Mouse (Mus musculus) heart, embryonic 11.5 days (tissue): ENCODE data around the gene Il12rb1. TPM values are rescaled to one million over a fixed set of nuclear protein-coding genes. Genes with fewer than 3 reads are reported as not detected.
A peak's percentile ranks its signal among the peaks of the same experiment; 100 is the strongest.

Source experiments
- ATAC-seq: fragments of 200-750 bp; cut with Nextera tagmentation; replicated peaks from 2 replicates; pipeline ENCODE4 v1.8.0; 2017; ENCODE audit warnings: moderate library complexity; ENCODE audit not compliant: insufficient number of reproducible peaks, low FRiP score, low TSS enrichment
- H3K27ac ChIP-seq: fragments of 300-500 bp; sonication (generic); 2 replicates; pipeline ENCODE4 v1.5.1; 2014; ENCODE audit warnings: mild to moderate bottlenecking, low read depth, low read length
- H3K27me3 ChIP-seq: fragments of 300-500 bp; sonication (generic); 2 replicates; pipeline ENCODE4 v1.6.1; 2014; ENCODE audit warnings: mild to moderate bottlenecking, low read length, mixed read lengths; ENCODE audit not compliant: control insufficient read depth, insufficient read depth
- H3K36me3 ChIP-seq: fragments of 300-500 bp; sonication (generic); 2 replicates; pipeline ENCODE4 v1.6.1; 2014; ENCODE audit warnings: mild to moderate bottlenecking, low read length, moderate library complexity, mixed read lengths; ENCODE audit not compliant: control insufficient read depth, insufficient read depth
- H3K4me1 ChIP-seq: fragments of 300-500 bp; sonication (generic); 2 replicates; pipeline ENCODE4 v1.6.1; 2014; ENCODE audit warnings: low read length; ENCODE audit not compliant: control insufficient read depth, insufficient read depth
- H3K4me2 ChIP-seq: fragments of 300-500 bp; sonication (generic); 2 replicates; pipeline ENCODE4 v1.6.1; 2014; ENCODE audit warnings: mild to moderate bottlenecking, moderate library complexity
- H3K4me3 ChIP-seq: fragments of 300-500 bp; sonication (generic); 2 replicates; pipeline ENCODE4 v1.5.1; 2014; ENCODE audit warnings: low read depth, low read length
- H3K9ac ChIP-seq: fragments of 300-500 bp; sonication (generic); 2 replicates; pipeline ENCODE4 v1.6.1; 2014; ENCODE audit warnings: mild to moderate bottlenecking, low read depth, low read length, moderate library complexity
- H3K9me3 ChIP-seq: fragments of 300-500 bp; sonication (generic); replicated peaks from 2 replicates; pipeline ENCODE4 v1.6.1; 2016; ENCODE audit warnings: low read length; ENCODE audit not compliant: control insufficient read depth
- WGBS: fragments of 180-500 bp; shearing (Covaris S2); extraction: QIAGEN DNeasy Blood & Tissue Kit; methylation state at CpG from one replicate; pipeline ENCODE4 v1.1.7; 2014; ENCODE audit not compliant: insufficient replicate concordance; 5-methylcytosine and 5-hydroxymethylcytosine counted together
- polyA plus RNA-seq: library from polyadenylated mRNA; unstranded; fragments of >200 nt; fragmentation: Nextera tagmentation; extraction: Ambion mirVana; gene quantifications from 2 replicates; pipeline ENCODE4 v1.2.1, GENCODE M21; 2014

The Il12rb1 gene
- polyA plus RNA-seq, 1 experiment from 2014 or later: not detected

DNA sequence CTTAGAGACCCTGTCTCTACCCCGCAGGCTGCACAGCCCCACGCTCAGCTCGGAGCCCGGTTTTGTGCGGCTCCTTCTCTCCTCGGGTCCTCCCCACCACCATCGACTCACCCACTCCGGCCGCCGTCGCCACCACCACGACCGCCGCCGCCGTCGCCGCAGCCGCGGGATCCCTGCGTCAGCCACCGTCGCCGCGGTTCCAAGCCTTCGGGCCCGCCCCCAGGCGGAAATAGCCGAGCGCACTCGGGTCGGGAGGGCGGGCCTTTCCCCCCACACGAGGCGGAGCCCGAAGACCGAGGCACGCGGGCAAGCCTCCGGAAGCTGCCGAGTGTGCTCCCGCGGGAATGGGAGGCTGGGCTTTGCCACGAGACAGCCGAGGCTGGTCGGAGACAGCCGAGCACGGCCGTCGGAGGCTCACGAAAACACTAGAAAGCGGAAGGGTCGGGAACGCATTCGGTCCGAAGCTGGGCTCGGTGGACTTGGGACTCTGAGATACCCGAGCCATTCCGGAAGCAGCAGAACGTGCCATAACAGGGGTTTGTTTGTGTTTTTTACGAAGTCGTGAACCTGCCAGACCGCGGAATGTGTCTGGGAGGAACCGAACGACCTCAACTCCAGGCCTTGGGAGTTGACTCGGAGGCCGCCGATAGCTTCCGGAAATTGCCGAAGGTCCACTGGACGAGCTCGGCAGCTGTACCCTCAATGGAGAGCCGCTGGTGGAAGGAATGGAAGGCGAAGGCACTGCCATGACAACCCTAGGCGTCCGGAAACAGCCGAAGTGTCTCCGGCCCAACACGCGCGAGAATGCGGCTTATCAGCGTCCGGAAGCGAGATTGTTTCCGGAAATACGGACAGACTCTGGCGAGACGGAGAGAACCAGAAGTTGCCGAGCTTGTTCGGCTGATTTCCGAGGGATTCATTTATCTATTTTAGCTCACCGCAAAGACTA is 31.5 kb upstream of the Il12rb1 start, which contains the start of gene Pik3r2:
Pik3r2 (minus strand) TSS at position 218 of the 949 bp plus-strand sequence.
- Histone ChIP-seq H3K36me3 (peaks cover 14% of the 10 kb centered on the region), H3K27me3 (no peaks in the 10 kb centered on the region), H3K9me3 (no peaks in the 10 kb centered on the region), H3K9ac (peak within 1 kb of the TSS; percentile 97), H3K27ac (peak within 1 kb of the TSS; percentile 98), H3K4me1 (peaks cover 24% of the 10 kb centered on the region), H3K4me3 (peak within 1 kb of the TSS; percentile 73), H3K4me2 (peak within 1 kb of the TSS; percentile 94)
- WGBS: under 1% methylated on average over 94 of the region's 94 CpGs
- peak; percentile 82 for ATAC-seq

DNA sequence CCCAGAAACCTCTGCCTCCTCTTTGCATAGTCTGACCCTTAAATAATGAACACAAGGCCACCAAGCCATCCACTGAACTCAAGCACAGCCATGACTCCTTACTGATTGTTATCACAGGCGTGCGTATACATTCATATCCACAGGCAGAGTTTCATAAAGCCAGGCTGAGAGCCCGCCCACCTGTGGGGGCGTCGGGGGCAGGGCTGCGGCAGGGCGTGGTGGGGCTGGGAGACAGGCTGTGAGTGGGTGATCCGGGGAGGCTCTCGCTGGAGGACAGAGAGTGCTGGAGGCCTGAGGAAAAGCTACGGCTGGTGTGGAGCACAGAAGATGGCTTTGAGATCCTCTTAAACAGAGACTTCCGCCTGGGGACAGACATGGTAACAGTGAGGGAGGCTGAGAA is 28.2 kb upstream of the Il12rb1 start:
- H3K36me3 ChIP-seq: peaks cover 25% of the 10 kb centered on the region
- 72% methylated on average over 11 of the region's 11 CpGs for WGBS
- no peaks in the 10 kb centered on the region for H3K9me3 ChIP-seq
- no peak overlapping the region for H3K4me2 ChIP-seq
- H3K27me3 ChIP-seq: no peaks in the 10 kb centered on the region
- H3K4me3 ChIP-seq: no peak overlapping the region
- 0 out of 2 replicates have a peak overlapping the region, but pooled peaks have one; percentile 34 for H3K9ac ChIP-seq
- peaks cover 17% of the 10 kb centered on the region for H3K4me1 ChIP-seq
- no peak for ATAC-seq
- no peak overlapping the region for H3K27ac ChIP-seq

DNA sequence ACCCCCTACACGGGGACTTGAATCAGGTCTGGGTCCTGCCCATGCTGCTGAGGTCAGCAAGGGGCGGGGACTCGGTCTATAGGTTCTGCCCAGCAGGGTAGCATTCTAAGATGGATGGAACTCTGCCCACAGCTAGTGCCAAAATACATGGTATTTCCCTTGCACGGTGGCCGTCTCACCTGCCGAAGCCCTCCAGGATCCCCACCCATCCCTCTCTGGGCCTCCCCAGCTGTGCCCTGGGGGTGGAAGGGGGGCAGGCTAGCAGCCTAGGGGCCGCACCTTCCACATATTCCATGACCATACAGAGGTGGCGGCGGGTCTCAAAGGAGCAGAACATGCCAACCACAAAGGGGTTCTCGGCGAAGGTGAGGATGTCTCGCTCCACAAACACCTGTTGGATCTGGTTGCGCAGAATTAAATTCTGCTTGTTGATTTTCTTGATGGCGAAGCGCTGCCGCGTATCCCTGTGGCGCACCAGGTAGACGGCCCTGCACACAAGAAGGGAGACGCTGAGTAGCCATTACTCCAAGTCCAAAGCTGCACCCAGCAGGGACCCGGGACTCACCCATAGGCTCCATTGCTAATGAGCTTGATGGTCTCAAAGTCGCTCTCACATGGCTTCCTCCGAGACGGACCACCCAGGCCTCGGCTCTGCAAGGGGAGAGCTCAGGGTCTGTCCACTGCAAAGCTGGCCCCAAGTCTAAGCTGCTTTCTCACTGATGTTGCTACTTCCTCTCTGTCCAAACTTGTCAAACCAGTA is 21.8 kb upstream of the Il12rb1 start:
- 84% methylated on average over 25 of the region's 25 CpGs for WGBS
- Histone ChIP-seq H3K36me3 (peaks cover 23% of the 10 kb centered on the region), H3K9me3 (no peaks in the 10 kb centered on the region)

DNA sequence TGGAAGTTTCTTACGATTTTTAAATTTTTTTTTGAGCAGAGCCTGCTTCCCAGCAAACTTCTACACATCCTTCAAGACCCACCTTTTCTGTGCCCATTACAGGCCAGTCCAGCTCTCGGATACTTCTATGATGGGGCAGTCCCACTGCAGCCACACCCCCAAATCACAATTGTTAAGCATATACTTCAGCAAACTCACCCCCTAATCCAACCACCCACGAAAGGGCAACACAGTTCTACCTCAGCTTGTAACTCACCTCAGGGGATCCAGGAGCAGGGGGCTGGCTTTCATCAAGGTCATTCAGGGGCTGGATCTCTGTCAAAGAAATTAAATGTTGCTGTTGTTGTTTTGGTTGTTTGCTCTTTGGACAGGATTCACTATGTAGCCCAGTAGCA is 21.2 kb upstream of the Il12rb1 start:
- Histone ChIP-seq H3K9me3 (no peaks in the 10 kb centered on the region), H3K4me3 (no peak overlapping the region), H3K36me3 (peaks cover 22% of the 10 kb centered on the region), H3K9ac (no peak overlapping the region), H3K27me3 (no peaks in the 10 kb centered on the region), H3K4me2 (peak overlapping the region; percentile 49), H3K27ac (no peak overlapping the region), H3K4me1 (peaks cover 22% of the 10 kb centered on the region)
- ATAC-seq: no peak
- WGBS: 89% methylated on average over 3 of the region's 3 CpGs

More for the DNA sequence above, 21.8 kb upstream of the Il12rb1 start:
- Histone ChIP-seq H3K27me3 (no peaks in the 10 kb centered on the region), H3K4me3 (no peak overlapping the region), H3K9ac (no peak overlapping the region), H3K27ac (no peak overlapping the region), H3K4me2 (no peak overlapping the region), H3K4me1 (peaks cover 16% of the 10 kb centered on the region)
- ATAC-seq: no peak

DNA sequence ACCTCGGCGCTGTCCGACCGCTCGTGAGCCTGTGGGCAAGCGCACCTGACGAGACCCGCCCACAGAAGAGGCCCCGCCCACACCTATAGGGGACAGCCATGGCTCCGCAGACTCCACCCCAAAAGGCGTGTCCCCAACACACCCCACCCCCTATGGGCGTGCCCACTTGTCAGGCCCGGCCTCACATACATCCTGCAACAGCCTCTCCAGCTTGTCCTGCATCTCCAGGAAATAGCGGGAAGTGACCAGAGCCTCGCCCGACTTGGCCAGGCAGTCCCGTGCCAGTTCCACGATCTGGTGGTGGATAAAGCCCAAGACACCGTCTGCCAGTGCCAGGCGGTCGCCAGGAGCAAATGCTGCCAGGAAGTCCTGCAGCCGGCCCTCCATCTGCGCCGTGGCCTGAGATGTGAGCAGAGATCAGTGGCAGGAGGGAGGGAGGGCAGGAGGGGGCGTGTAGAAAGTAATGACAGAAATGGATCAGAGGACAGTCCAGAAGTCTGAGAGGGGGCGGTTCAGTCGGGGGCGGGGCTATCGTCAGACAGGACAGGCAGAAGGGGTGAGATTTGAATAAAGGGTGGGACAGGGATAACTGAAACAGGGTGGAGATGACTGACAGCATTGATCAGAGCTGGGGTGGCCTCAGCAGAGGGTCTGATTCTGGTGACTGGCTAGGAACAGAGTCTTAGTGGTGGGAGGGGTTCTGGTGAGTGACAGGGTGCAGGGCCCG is 20.1 kb upstream of the Il12rb1 start:
- peak; percentile 67 for ATAC-seq

DNA sequence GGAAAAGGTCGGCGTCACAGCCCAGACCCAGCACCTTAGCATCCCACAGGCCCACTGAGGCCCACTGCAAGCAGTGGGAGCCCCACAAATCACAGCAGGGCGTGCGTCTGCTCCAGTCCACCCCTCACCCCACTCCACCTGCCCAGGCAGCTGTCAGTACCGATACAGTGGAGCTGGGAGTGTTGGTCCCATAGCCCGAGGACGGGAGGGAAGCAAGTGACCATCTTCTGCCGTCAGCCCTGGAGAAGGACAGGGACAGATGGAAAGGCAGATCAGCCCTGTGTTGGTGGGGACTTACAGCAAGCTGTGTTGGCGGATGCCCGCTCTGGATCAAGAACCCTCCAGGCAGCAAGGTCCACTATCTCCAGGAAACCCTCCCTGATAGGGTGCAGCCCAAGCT is 19.2 kb upstream of the Il12rb1 start:
- Histone ChIP-seq H3K4me1 (peaks cover 27% of the 10 kb centered on the region), H3K36me3 (peaks cover 10% of the 10 kb centered on the region; the same call in 1 of the 2 replicates), H3K4me2 (peak overlapping the region; percentile 49; the same call in 1 of the 2 replicates), H3K4me3 (no peak overlapping the region), H3K9ac (peak overlapping the region; percentile 22; the same call in 1 of the 2 replicates), H3K27me3 (peaks cover 8% of the 10 kb centered on the region), H3K27ac (no peak overlapping the region), H3K9me3 (no peaks in the 10 kb centered on the region)
- no peak for ATAC-seq
- WGBS: 69% methylated on average over 10 of the region's 10 CpGs

More for the DNA sequence above, 20.1 kb upstream of the Il12rb1 start:
- Histone ChIP-seq H3K4me2 (peak overlapping the region; percentile 49), H3K27me3 (no peaks in the 10 kb centered on the region), H3K4me1 (peaks cover 27% of the 10 kb centered on the region), H3K36me3 (peaks cover 18% of the 10 kb centered on the region), H3K4me3 (peak overlapping the region; percentile 13), H3K27ac (no peak overlapping the region), H3K9ac (no peak overlapping the region), H3K9me3 (no peaks in the 10 kb centered on the region)
- WGBS: 9% methylated on average over 26 of the region's 30 CpGs

DNA sequence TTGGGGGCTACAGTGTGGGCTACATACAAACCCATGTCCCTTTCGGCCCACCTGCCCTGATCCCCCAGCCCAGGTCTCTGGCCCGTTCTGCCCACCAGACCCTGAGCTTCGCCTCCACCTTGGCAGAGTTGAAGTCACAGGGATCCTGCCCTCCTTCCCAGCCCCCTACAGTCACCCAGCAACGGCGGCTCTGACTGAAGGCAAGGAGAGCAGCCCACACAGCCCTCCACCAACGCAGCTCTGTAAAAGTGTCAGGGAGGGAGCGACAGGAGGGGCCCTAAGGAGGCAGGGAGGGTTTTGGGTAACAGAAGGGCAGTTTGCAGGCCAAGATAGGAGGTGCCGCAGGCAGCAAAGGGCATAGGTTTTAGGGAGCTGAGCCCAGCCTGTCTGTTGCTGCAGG is 17.4 kb upstream of the Il12rb1 start:
- no peak for ATAC-seq
- H3K4me3 ChIP-seq: 0 out of 2 replicates have a peak overlapping the region, but pooled peaks have one; percentile 61
- no peaks in the 10 kb centered on the region for H3K9me3 ChIP-seq
- WGBS: 65% methylated on average over 8 of the region's 8 CpGs
- peaks cover 5% of the 10 kb centered on the region; the same call in 1 of the 2 replicates for H3K36me3 ChIP-seq
- H3K9ac ChIP-seq: peak overlapping the region; percentile 86
- peaks cover 20% of the 10 kb centered on the region for H3K27me3 ChIP-seq
- H3K4me2 ChIP-seq: peak overlapping the region; percentile 80
- no peak overlapping the region for H3K27ac ChIP-seq
- peaks cover 27% of the 10 kb centered on the region for H3K4me1 ChIP-seq

DNA sequence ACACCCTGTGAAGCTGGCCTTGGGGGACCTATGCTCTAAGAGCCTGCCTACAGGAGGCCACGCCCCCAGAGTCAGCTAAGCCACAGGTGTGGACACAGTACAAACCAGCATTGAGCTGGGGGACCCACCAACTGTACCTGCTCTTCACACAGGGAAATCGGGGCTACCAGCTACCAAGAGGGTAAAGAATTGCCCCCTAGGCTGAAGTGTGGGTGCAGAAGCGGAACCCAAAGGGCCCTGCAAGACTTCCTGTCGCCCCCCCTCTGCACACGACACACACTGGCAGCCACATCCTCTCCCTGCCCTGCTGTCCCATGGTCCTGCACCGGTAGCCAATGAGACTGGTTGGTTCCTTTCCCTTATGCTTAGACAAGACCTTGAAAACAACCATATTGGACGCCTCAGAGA is 17.0 kb upstream of the Il12rb1 start:
- 0 out of 2 replicates have a peak, but pooled peaks cover 3% of the 10 kb centered on the region for H3K36me3 ChIP-seq
- H3K27ac ChIP-seq: no peak overlapping the region
- WGBS: 76% methylated on average over 7 of the region's 7 CpGs
- H3K4me1 ChIP-seq: peaks cover 27% of the 10 kb centered on the region
- peak overlapping the region; percentile 80 for H3K4me2 ChIP-seq
- H3K27me3 ChIP-seq: peaks cover 23% of the 10 kb centered on the region
- H3K4me3 ChIP-seq: peak overlapping the region; percentile 61
- no peaks in the 10 kb centered on the region for H3K9me3 ChIP-seq
- ATAC-seq: no peak
- peak overlapping the region; percentile 86 for H3K9ac ChIP-seq
